Mouse (Mus musculus) small intestine, adult 2 months (tissue): ENCODE data around the gene Fip1l1.

ENCODE experiments used
- CTCF ChIP-seq: fragments of 200-500 bp; IDR thresholded peaks from 2 replicates; pipeline ENCODE4 v1.5.1; 2012; ENCODE audit warnings: low read depth, mild to moderate bottlenecking, control low read depth, inconsistent platforms, low read length, moderate library complexity, mixed read lengths; ENCODE audit not compliant: insufficient replicate concordance, insufficient read length; ENCODE audit errors: extremely low read depth
- POLR2A ChIP-seq: fragments of 200-500 bp; IDR thresholded peaks from 2 replicates; pipeline ENCODE4 v1.6.1; 2012; ENCODE audit warnings: low read depth, mild to moderate bottlenecking, control low read depth, inconsistent platforms, low read length, moderate library complexity

DNA sequence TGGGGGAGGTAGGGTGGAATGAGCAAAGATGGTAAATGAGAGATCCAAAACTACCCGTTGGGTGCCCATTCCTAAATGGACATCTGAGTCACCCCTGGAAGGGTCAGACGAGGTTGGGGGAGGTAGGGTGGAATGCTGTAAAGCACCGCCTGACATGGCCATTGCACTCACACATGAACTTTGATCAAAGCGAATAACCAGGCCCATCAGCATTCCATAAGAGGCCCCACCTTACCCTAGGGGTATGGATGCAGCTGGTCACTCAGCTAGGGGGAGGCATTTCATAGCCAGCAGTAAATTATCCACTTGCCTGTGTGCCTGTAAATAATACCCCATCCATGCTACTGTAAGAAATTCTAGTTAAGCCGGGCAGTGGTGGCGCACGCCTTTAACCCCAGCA is 53.9 kb downstream of the Fip1l1 start:
- TF ChIP-seq POLR2A (no peak), CTCF (no peak)
